Mouse (Mus musculus): ENCODE results near the gene Lrrc34.

Lrrc34 gene

GRCm38 (mm10) chr3:30647440-30648090, at the start of gene Lrrc34:
Gene Lrrc34 (minus strand): TSS chr3:30647869.
- DNase-seq (ENCODE audit: low read depth, low spot score), result no peak

- DNase-seq (ENCODE audit: low read depth, low spot score), result peak; percentile 35
These were observed 48.7 kb upstream of the Lrrc34 start for GRCm38 (mm10) chr3:30696346-30696745.

- DNase-seq (ENCODE audit: low read depth, low spot score), result no peak
These were observed 48.0 kb upstream of the Lrrc34 start for GRCm38 (mm10) chr3:30695661-30696060.

GRCm38 (mm10) chr3:30690976-30691375, 43.3 kb upstream of the Lrrc34 start:
- DNase-seq (ENCODE audit: low read depth, low spot score), result no peak

GRCm38 (mm10) chr3:30687216-30687615, 39.5 kb upstream of the Lrrc34 start:
- DNase-seq (ENCODE audit: low read depth, low spot score), result no peak

GRCm38 (mm10) chr3:30683190-30683589, 35.5 kb upstream of the Lrrc34 start:
- DNase-seq (ENCODE audit: low read depth, low spot score), result no peak

- no peak for DNase-seq (ENCODE audit: low read depth, low spot score)
These were observed 10.8 kb upstream of the Lrrc34 start for GRCm38 (mm10) chr3:30658486-30658885.

GRCm38 (mm10) chr3:30655937-30656336, 8.3 kb upstream of the Lrrc34 start:
- no peak for DNase-seq (ENCODE audit: low read depth, low spot score)

GRCm38 (mm10) chr3:30650062-30650841, 2.6 kb upstream of the Lrrc34 start:
- no peak for DNase-seq (ENCODE audit: low read depth, low spot score)

- DNase-seq (ENCODE audit: low read depth, low spot score), result no peak
These were observed 797 bp upstream of the Lrrc34 start for GRCm38 (mm10) chr3:30648466-30648865.

- no peak for DNase-seq (ENCODE audit: low read depth, low spot score)
These were observed 908 bp downstream of the Lrrc34 start for GRCm38 (mm10) chr3:30646761-30647160.

- no peak for DNase-seq (ENCODE audit: low read depth, low spot score)
These were observed 3.5 kb downstream of the Lrrc34 start, which contains the start of gene Lrriq4 for GRCm38 (mm10) chr3:30644207-30644606. Gene Lrriq4 (plus strand): TSS chr3:30644507.

- no peak for DNase-seq (ENCODE audit: low read depth, low spot score)
These were observed 12.0 kb downstream of the Lrrc34 start for GRCm38 (mm10) chr3:30635629-30636028.

- no peak for DNase-seq (ENCODE audit: low read depth, low spot score)
These were observed 14.0 kb downstream of the Lrrc34 start for GRCm38 (mm10) chr3:30633681-30634080.

GRCm38 (mm10) chr3:30620132-30620531, 27.5 kb downstream of the Lrrc34 start:
- no peak for DNase-seq (ENCODE audit: low read depth, low spot score)

- no peak for DNase-seq (ENCODE audit: low read depth, low spot score)
These were observed 36.7 kb downstream of the Lrrc34 start for GRCm38 (mm10) chr3:30610930-30611329.

GRCm38 (mm10) chr3:30608999-30609398, 38.7 kb downstream of the Lrrc34 start:
- no peak for DNase-seq (ENCODE audit: low read depth, low spot score)

- no peak for DNase-seq (ENCODE audit: low read depth, low spot score)
These were observed 44.4 kb downstream of the Lrrc34 start for GRCm38 (mm10) chr3:30603256-30603655.

GRCm38 (mm10) chr3:30602740-30603098, 45.0 kb downstream of the Lrrc34 start:
- DNase-seq (ENCODE audit: low read depth, low spot score), result no peak

GRCm38 (mm10) chr3:30602065-30602739, 45.5 kb downstream of the Lrrc34 start, which contains the start of gene Mynn:
Gene Mynn (plus strand): TSS chr3:30602065.
- peak; percentile 97 for DNase-seq (ENCODE audit: low read depth, low spot score)

GRCm38 (mm10) chr3:30601610-30602064, 46.0 kb downstream of the Lrrc34 start:
- DNase-seq (ENCODE audit: low read depth, low spot score), result no peak

GRCm38 (mm10) chr3:30601175-30601574, 46.5 kb downstream of the Lrrc34 start:
- peak; percentile 92 for DNase-seq (ENCODE audit: low read depth, low spot score)
